Mouse (Mus musculus): ENCODE data around the gene Nrde2. TPM values are rescaled to one million over a fixed set of nuclear protein-coding genes. Genes with fewer than 3 reads are reported as not detected.

Gene Nrde2
- 17.7 and 18.0 TPM in 2 replicates for polyA plus RNA-seq (2012; ENCODE audit: insufficient read depth, insufficient read length, missing spikeins)

DNA sequence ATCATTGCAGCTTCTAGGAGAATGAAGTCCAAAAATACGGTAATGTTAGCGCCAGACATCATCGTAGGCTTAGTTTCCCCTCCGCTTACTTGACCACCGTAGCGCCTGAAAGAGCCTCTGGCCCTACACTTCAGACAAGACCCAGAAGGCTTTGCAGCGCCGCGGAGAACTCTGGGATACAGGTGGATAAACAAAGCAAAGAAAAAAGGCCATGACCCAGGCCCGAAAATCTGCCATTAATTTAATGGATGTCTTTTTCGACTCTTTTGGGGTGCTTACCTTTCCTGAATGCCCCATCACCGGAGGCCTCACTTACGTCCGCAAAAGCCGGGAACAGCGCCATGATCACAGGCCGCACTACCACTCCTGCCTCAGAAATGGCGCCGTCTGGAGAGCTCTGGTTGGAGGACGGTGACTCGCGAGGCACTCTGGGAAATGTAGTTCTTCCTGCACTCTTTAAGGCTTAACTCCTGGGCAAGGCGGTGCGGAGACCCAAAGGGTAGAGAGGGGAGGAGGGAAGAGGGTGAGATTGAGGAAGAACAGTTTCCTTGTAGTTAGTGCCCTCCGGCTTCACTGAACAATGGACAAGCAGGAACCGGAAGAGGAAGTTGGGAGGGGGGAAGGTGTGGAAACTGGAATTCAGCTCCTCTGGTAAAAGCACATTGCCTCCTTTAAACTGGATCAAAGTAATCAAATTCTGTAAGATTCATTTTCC lies at the start of gene Nrde2:
Gene Nrde2, minus strand, starts transcription at position 393 of the 715 bp plus-strand sequence.
- Histone ChIP-seq H3K27ac (ENCODE audit: insufficient read depth, low read depth, low read length) (peak within 1 kb of the TSS; percentile 97), H3K4me3 (ENCODE audit: insufficient read depth, low read length) (peak within 1 kb of the TSS; percentile 83), H3K4me1 (ENCODE audit: control insufficient read depth, insufficient read depth, low read length) (peaks cover 5% of the 10 kb centered on the region)
- TF ChIP-seq CTCF (IDR thresholded peaks at IDR 0.05; ENCODE audit: low read depth, low read length) (no peak), POLR2A (IDR thresholded peaks at IDR 0.05; ENCODE audit: borderline replicate concordance, low read depth, low read length) (no peak)

DNA sequence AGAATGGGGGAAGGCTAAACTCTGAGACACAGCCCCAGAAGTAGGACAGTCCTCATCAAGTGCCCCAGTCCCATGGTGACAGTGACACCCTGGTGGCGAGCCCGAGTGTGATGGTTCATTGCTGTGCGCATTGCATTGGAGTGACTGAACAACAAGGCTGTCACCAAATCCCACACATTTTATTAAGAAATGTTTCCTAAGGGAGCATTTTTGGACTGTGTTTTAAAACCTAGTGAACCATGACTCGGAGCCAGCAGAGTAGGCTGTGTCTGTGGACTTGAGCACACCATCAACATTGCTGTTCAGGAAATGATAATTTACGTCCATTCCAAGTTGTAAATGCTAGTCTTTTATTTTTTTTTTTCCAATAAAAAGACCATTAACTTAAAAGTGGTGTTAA lies 47.5 kb upstream of the Nrde2 start:
- Histone ChIP-seq H3K27ac (ENCODE audit: insufficient read depth, low read depth, low read length) (no peak overlapping the region), H3K4me3 (ENCODE audit: insufficient read depth, low read length) (no peak overlapping the region), H3K4me1 (ENCODE audit: control insufficient read depth, insufficient read depth, low read length) (peaks cover 24% of the 10 kb centered on the region)
- TF ChIP-seq CTCF (IDR thresholded peaks at IDR 0.05; ENCODE audit: low read depth, low read length) (no peak), POLR2A (IDR thresholded peaks at IDR 0.05; ENCODE audit: borderline replicate concordance, low read depth, low read length) (no peak)

GRCm38 (mm10) chr12:100206521-100206920 lies 47.1 kb upstream of the Nrde2 start:
- H3K4me1 ChIP-seq (ENCODE audit: control insufficient read depth, insufficient read depth, low read length) = peaks cover 22% of the 10 kb centered on the region
- no peak overlapping the region for H3K4me3 ChIP-seq (ENCODE audit: insufficient read depth, low read length)
- TF ChIP-seq CTCF (IDR thresholded peaks at IDR 0.05; ENCODE audit: low read depth, low read length) = no peak
- TF ChIP-seq POLR2A (IDR thresholded peaks at IDR 0.05; ENCODE audit: borderline replicate concordance, low read depth, low read length) = no peak
- no peak overlapping the region for H3K27ac ChIP-seq (ENCODE audit: insufficient read depth, low read depth, low read length)

DNA sequence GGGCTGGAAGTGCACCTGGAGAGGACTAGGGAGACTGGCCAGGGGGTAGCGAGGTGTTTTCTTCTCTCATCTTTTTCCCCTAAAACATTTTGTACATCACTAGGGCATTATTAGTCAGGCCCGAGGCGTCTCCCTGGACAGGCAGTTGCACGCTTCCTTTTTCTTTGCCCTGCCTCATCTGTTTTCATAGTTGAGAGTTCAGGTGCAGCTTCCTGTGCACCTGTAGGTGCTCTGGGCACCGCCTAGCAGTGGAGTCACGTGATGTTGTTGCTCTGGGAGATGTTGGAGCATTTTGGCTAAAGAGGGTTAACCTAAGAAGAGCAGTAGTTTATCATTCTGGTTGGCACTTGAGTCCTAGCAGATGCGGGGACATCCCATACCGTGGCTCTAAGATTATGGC lies 45.7 kb upstream of the Nrde2 start:
- no peak overlapping the region for H3K4me3 ChIP-seq (ENCODE audit: insufficient read depth, low read length)
- H3K4me1 ChIP-seq (ENCODE audit: control insufficient read depth, insufficient read depth, low read length) = peaks cover 18% of the 10 kb centered on the region
- H3K27ac ChIP-seq (ENCODE audit: insufficient read depth, low read depth, low read length) = no peak overlapping the region
- TF ChIP-seq POLR2A (IDR thresholded peaks at IDR 0.05; ENCODE audit: borderline replicate concordance, low read depth, low read length) (no peak), CTCF (IDR thresholded peaks at IDR 0.05; ENCODE audit: low read depth, low read length) (no peak)

DNA sequence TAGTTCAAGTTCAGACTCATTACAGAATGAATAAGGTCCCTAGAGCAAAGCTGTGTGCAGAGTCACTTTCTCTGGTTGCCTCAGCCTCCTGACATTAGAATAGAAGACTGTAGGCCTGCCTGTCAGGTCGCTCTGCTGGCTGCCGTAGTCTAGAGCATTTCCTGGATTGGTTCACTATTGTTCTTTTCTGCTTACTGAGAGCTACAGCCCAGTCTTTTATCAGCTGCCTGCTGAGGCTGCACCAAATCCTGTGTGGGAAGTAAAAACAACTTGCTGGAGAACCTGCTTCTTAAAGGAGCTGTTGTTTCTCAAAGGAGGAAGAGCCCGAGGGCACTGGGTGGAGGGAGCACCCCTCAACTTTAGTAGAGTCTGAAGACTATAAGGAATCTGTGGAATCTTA lies 44.3 kb upstream of the Nrde2 start:
- H3K4me3 ChIP-seq (ENCODE audit: insufficient read depth, low read length) = no peak overlapping the region
- 0 out of 2 replicates have a peak overlapping the region, but pooled peaks have one; percentile 9 for H3K27ac ChIP-seq (ENCODE audit: insufficient read depth, low read depth, low read length)
- no peak for TF ChIP-seq POLR2A (IDR thresholded peaks at IDR 0.05; ENCODE audit: borderline replicate concordance, low read depth, low read length)
- no peak for TF ChIP-seq CTCF (IDR thresholded peaks at IDR 0.05; ENCODE audit: low read depth, low read length)
- H3K4me1 ChIP-seq (ENCODE audit: control insufficient read depth, insufficient read depth, low read length) = peaks cover 21% of the 10 kb centered on the region

DNA sequence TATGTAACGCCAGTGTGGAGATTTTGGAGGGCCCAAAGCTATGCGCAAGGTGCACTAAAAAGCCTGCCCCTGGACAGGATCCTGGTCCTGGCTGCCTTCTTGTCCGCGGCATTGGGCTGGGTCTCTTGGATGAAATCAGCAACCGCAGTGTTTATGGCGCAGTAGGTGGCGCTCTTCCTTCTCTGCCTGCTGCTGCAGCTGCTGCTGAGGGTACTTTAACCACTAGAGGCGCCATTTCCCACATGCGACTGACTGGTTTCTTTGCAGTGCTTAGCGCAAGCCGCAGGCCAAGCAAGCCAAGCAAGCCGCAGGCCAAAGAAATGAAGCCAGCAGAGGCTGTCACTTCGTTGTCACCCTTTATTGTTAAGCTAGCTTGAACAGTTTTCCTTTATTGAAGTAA lies 42.4 kb upstream of the Nrde2 start:
- Histone ChIP-seq H3K27ac (ENCODE audit: insufficient read depth, low read depth, low read length) (no peak overlapping the region), H3K4me3 (ENCODE audit: insufficient read depth, low read length) (peak overlapping the region; percentile 100), H3K4me1 (ENCODE audit: control insufficient read depth, insufficient read depth, low read length) (peaks cover 24% of the 10 kb centered on the region)
- TF ChIP-seq POLR2A (IDR thresholded peaks at IDR 0.05; ENCODE audit: borderline replicate concordance, low read depth, low read length) = no peak
- peak; percentile 99 for TF ChIP-seq CTCF (IDR thresholded peaks at IDR 0.05; ENCODE audit: low read depth, low read length)

DNA sequence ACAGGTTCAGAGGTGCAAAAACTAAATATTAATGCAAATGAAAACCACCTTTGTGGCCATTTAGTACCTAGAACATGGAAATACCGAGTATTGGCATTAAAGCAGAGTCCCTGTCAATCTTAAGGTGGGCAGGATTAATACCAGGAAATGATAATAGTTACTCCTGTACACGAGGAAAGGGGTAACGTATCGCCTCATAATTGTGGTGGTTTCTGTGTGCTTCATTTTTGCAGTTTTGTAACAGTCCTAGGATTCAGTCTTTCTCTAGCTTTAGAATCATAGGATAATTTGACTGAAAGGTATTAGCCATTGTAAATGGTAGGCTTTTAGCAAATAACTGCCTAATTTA lies 41.9 kb upstream of the Nrde2 start:
- peaks cover 24% of the 10 kb centered on the region for H3K4me1 ChIP-seq (ENCODE audit: control insufficient read depth, insufficient read depth, low read length)
- H3K4me3 ChIP-seq (ENCODE audit: insufficient read depth, low read length) = peak overlapping the region; percentile 100
- TF ChIP-seq CTCF (IDR thresholded peaks at IDR 0.05; ENCODE audit: low read depth, low read length) = no peak
- TF ChIP-seq POLR2A (IDR thresholded peaks at IDR 0.05; ENCODE audit: borderline replicate concordance, low read depth, low read length) = no peak
- 0 out of 2 replicates have a peak overlapping the region, but pooled peaks have one; percentile 72 for H3K27ac ChIP-seq (ENCODE audit: insufficient read depth, low read depth, low read length)

GRCm38 (mm10) chr12:100200645-100201362 lies 41.4 kb upstream of the Nrde2 start:
- peak overlapping the region; percentile 100 for H3K4me3 ChIP-seq (ENCODE audit: insufficient read depth, low read length)
- H3K27ac ChIP-seq (ENCODE audit: insufficient read depth, low read depth, low read length) = peak overlapping the region; percentile 72
- TF ChIP-seq POLR2A (IDR thresholded peaks at IDR 0.05; ENCODE audit: borderline replicate concordance, low read depth, low read length) (no peak), CTCF (IDR thresholded peaks at IDR 0.05; ENCODE audit: low read depth, low read length) (no peak)
- peaks cover 24% of the 10 kb centered on the region for H3K4me1 ChIP-seq (ENCODE audit: control insufficient read depth, insufficient read depth, low read length)

GRCm38 (mm10) chr12:100199891-100200644 lies 40.6 kb upstream of the Nrde2 start:
- TF ChIP-seq POLR2A (IDR thresholded peaks at IDR 0.05; ENCODE audit: borderline replicate concordance, low read depth, low read length) (no peak), CTCF (IDR thresholded peaks at IDR 0.05; ENCODE audit: low read depth, low read length) (no peak)
- H3K4me3 ChIP-seq (ENCODE audit: insufficient read depth, low read length) = peak overlapping the region; percentile 100
- H3K4me1 ChIP-seq (ENCODE audit: control insufficient read depth, insufficient read depth, low read length) = peaks cover 24% of the 10 kb centered on the region
- peak overlapping the region; percentile 73 for H3K27ac ChIP-seq (ENCODE audit: insufficient read depth, low read depth, low read length)

All from bone marrow macrophage, adult 2 months (primary cell).